Mouse (Mus musculus) cerebellum, adult 11-12 months (tissue): Measurements from ENCODE around the gene Pde10a.
A peak's percentile ranks its signal among the peaks of the same experiment; 100 is the strongest.

Experiments
- DNase-seq: peaks from one replicate; pipeline ENCODE4 v3.0.0; 2022

The Pde10a gene

DNA sequence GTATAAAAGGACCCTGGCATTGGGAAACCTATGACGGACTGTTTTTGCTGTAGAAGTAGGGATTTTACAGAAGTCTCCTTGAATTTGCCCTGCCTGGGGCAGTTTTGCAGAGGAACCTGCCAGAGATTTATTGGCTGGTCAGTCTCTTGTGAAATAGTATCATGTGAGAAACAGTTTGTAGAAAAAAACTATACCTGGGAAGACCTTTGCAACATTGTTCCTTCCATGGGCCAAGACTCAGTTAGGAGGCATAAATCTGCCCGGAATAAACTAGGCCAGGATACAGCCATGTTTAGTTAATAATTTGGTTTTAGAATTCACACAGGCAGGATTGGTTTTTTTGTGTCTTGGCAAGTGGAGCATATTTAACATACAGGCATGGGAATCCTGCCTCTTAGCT is 458.4 kb downstream of the Pde10a start:
- DNase-seq = no peak

DNA sequence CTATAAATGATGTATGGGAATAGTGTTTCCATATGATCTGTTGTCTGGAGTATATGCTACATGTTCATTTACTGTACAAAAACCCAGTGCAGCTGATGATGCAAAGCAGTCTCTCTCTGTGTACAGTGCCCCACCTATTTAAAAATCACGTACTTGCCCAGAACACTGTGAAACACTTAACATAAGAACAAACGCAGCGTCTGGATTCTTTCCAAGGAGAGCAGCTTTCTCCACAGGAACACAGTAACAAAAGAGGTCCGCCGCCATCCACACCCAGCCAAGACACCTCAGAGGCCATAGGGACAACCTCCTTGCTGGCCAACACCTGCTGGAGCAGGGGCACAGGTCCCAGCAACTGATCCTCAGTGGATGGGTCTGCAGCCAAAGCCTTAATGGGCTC is 460.5 kb downstream of the Pde10a start:
- peak; percentile 77 for DNase-seq

DNA sequence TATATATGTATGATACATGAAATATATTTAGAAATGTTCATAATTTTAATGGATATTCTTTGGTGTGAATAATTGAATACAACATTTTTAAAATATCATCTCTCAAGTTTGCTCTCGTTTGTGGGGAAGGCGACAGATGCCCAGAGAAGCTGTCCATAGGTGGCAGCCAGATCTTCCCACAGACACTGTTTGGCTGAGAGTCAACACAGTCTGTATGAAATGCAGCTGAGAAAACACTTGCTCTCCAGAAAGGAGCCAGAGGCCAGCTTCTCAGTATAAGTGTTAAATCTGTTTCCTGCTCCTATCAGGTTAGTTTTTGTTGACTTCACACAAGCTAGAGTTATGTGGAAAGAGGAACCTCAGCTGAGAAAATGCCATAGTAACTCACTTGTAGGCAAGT is 461.4 kb downstream of the Pde10a start:
- no peak for DNase-seq

DNA sequence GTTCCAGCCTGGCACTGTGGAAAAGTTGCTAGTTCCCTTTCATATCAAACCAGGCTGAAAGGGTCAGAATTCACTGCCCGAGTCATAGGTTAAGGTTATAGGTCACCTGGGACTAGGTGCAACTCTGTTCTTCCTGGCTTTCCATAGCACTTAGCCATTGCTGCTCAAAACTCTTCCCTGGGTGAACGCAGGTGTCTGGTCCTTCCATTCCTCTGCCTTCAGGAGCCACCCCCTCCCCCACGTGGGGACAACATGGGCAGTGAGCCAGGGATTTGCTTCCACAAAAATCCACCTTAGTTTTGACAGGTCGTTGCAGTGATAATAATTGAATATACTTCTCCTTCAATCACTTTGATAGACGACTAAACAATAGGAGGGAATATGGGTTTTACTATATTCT is 462.2 kb downstream of the Pde10a start:
- DNase-seq = no peak

DNA sequence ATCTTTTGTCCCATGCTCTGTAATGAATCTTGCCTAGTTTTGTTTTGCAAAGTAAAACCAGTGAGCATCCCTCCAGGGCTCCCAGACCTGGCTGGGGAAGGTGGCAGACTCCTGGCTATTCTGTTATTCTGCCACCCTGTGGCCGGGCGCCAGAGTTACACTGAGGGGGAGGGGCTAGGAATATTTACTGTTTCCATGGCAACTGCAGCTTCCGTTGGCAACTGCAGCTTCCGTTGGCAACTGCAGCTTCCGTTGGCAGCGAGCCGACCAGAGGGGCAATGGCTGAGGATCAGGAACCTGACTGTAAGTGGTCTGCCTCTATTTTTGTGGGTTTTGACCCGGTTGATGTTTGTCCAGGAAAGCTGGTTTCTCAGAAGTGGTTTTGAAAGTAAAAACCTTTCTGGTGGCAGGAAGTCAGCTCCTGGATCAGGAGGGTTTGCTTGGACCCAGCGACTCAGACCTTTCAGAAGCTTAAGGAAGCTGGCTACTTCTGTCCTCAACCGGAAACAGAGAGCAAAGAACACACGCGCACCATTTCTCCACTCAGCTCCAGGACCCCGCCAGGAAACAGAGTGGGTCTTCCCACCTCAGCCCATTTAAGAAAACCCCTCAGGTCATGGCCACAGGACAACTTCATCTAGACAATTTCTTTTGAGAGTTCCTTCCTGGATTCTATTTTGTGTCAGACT is 463.1 kb downstream of the Pde10a start, which contains the start of gene 1700010I14Rik:
Gene 1700010I14Rik, plus strand, starts transcription at position 215 of the 689 bp plus-strand sequence.
- peak; percentile 62 for DNase-seq

DNA sequence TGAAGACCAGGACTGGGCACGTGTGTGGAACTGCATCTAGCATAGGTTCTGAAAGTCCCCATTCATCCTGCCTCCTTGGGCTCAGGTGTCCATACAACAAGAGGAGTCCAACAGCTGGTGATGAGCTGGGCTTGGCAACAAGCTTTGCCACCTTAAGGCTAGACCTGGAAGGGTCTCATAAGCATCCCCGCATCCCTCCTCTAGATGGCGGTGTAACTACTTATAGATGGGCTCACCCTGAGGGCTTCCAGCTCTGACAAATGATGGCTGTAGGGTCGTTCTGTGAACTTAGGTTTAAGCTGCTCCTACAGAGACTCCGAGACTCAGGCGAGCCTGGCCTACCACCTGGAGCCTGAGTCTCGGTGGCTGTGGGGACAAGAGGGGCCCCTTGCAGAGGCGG is 466.0 kb downstream of the Pde10a start:
- DNase-seq = no peak

DNA sequence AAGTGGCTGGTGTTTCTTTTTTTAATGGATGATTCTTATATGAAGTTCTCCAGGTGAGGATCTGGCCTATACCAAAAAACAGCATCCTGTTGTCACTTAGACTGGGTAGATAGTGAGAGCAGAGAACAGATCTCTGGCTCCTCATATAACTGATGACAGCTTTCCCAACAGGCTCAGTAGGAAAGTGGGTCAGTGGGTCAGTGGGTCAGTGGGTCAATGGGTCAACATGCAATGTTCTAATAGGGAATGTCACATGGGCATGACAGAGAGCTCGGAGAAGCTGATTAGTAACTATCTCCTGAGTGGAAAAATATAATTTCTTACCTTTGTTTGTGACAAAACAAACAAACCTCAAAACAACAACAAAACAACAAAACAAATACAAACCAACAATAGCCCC is 470.2 kb downstream of the Pde10a start:
- DNase-seq = no peak

DNA sequence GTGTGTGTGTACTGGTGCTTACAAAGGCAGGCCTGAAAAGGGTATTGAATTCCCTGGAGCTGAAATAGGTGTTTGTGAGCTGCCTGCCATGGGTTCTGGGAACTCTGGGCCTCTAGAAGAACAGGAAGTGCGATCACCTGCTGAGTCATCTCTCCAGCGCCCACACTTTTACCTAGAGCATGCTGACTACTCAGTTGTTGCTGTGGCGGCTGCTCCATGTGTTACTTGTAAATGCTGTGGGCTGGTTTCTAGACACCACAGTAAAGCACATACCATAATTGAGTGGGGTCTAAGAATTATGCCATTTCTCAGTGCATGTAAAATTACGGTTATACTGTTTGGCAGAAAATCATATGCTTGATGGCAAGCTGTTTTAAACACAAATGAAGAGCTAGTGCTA is 477.3 kb downstream of the Pde10a start:
- no peak for DNase-seq

DNA sequence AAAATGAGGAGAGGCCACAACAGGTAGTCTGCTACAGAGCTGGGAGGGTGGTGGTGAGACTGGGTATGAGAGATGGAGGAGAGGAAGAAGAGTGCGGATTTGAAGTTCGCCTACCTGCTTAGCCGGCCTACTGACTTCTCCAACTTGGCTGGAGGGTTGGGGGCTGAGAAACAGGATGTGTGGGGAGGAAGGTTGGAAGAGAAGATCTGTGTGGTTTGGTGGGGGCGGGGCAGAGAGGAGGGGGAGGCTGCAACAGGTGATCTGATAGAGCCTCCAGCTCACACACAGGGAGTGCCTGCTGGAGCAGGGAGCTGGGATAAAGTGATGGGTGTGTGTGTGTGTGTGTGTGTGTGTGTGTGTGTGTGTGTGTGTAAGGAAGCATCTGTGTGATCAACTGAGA is 479.3 kb downstream of the Pde10a start:
- DNase-seq = no peak

DNA sequence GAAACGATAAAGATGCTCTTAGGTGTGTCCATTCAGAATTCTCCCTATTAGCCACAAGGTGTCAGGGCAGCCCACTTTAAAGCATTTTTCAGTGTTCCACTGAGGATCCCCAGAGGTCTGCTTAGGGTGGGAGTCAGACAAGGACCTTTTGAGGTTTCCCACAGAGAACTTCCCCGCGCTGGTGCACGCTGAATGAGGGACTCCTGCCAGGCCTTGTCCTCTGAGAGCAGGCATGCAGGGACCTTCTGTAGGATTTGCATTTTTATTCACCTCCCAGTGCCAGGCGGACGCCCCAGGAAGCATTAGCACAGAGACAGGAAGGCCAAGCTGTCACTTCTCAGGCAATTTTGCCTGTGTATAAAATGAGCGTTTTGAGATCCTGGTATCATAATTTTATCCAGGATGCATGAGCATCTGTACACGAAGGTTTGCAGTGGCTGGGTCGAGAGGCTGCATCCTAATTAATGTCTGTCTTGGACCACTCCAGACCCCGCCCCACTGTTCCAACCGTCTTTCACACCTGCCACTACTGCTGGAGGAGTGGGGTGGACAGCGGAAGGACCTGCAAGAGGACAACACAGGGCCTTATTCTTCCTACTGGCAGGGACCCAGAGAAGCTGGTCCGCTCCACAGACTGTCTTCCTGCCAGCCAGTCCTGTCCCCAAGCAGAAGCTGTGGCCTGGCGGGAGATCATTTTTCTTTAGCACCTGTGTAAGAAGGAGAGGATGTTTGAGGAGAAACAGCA is 498.2 kb downstream of the Pde10a start:
- peak; percentile 70 for DNase-seq

DNA sequence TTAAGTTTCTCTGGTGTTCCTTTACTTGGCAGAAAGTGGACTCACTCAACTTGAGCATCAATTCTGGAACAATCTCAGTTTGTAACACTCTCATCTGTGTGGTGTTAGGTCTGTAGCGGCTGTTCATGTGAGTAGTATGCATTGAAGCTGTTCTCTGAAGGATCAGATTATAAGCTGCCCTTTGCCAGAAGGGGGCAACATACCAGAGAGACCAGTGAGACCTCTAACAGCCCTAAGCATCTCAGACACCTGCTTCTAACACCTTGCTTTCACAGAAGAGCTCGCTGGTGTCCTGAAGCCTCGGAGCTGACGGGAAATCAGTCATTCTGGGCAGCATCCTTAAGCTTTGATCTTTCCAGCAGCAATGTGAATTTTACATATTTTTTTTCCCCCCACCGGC is 505.0 kb downstream of the Pde10a start:
- DNase-seq = no peak

DNA sequence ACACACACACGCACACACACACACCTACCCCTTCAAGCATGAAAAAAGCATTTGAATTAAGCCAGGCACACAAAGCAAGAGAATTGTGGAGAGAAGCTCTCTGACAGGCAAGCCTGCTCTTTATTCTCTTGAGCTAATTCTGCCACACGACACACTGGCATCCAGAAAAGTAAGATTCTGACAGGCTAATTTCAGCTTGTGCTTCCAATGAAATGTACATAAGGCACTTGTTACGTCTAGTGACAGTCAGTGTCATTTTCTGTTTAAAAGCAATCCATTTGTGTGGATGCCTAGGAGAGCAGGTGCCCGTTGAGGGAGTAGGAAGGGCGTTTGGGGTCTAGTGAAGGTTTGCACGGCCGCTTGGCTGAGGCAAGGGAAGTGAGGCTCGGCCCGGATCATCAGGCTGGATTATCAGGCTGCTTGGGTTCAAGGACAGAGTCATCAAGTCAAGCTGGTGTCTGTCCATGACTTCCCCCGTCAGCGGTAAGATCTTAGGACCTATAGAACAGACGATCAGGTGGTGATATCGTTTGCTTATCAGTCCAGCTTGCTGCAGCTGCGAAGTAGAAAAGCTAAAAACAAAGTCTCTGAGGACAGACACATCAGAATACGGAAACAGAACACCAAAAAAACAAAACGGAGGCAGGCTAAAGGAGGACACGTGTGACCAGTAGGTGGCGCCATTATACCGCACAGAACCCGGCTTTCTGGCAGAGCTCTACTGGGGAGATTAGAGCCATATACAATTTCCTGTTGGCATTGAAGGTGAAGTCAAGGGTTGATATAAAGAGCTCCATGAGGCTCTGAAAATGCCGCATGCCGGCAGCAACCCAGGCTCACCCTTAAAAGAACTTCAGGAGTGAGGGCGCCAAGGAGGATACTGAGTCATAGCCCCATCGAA is 506.3 kb downstream of the Pde10a start:
- peak; percentile 86 for DNase-seq

DNA sequence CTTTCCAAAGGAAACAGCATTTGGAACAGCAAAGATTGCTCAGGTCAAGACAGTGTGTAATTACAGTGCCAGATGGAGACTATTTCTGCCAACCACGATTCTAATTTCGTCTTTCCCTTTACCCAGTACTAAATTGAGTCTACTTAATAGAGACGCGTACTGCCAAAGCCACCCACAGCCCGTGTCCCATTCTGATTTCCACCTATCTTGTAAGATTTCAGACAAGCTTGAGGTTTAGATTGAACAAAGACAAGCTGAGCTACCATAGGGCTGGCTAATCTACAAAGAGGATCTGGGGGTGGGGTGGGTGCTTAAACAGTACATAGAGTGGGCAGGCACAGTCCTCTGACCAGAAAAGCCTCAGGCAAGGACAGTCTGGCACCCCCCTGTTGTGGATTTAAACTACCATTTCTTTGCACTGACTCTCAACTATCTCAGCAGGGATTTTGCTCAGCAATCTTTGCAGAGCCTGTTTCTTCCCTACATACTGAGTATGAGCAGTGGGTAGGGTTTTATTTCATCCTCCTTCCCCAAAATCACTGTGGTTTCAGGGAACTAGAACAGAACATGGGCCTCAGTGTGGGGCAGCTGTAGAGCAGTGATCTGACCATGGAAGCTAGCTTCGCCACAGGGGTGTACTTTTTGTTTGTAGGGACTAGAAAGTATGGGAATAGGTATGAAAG is 507.3 kb downstream of the Pde10a start:
- DNase-seq = peak; percentile 71

DNA sequence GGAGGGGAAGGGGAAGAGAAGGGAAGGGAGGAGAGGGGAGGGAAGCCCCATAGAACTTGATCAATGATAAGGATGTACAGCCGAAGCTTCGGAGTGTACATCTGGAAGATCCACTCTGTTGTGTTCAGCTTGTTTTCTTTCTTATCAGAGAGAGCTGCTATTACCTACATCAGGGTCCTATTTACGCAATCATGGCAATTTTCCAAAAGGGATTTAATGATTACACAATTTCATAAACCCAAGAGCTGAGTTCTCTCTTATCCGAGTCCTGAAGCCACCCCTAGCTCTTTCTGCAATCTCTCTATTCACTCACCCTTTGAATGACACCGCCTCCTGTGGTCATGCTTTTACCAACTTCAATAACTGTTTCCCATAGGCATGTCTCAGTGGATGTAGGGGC is 508.3 kb downstream of the Pde10a start:
- no peak for DNase-seq

DNA sequence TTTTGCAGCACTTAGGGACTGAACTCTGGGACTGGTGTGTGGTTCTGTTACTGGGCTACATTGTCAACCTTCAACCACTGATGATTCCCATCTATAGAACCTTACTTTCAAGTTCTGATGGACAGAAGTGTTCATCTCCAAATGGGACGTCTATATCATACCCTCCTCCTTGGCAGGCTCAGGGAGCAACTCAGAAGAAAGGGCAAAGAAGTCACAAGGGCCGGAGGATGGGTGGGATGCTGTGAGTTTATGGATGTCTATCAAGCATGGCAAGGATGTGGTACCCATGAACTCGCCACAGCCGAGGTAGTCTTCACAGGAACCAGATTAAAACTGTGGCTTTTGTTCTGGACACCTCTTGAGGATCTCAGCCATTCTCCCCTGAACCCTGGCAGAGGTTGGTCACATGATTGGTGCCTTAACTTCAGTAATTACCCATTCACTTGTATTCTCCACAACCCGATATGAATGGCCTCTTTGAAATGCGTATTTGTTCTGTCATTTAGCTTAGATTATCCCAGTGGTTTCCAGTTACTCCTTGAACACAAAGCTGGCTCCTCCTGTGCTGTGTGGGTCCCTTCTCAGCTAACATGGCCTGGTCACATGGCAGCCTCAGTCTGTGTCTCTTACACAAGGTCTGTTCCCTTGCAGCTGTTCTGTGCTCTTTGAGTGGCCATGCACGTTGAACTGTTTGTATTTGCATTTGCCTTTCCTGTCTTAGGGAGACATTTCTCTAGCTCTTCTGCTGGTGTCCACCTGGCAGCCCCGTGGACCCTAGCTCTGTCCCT is 510.6 kb downstream of the Pde10a start:
- DNase-seq = no peak
